Mouse (Mus musculus) hindbrain, embryonic 14.5 days (tissue): Measurements from ENCODE around the gene Celf2. TPM values are rescaled to one million over a fixed set of nuclear protein-coding genes. Genes with fewer than 3 reads are reported as not detected.

Source experiments
- ATAC-seq: fragments of 200-750 bp; cut with Nextera tagmentation; 2 replicates; pipeline ENCODE4 v1.8.0; 2017; ENCODE audit warnings: moderate number of reproducible peaks, mild to moderate bottlenecking, moderate TSS enrichment, moderate library complexity; ENCODE audit not compliant: low FRiP score
- DNase-seq: peaks from one replicate; pipeline ENCODE4 v3.0.0-alpha.2; 2015; ENCODE audit warnings: low spot score
- H3K27ac ChIP-seq: fragments of 300-500 bp; sonication (generic); 2 replicates; pipeline ENCODE4 v1.5.1; 2014; ENCODE audit warnings: mild to moderate bottlenecking, moderate library complexity
- H3K27me3 ChIP-seq: fragments of 300-500 bp; sonication (generic); 2 replicates; pipeline ENCODE4 v1.6.1; 2014; ENCODE audit warnings: mild to moderate bottlenecking, low read length, mixed read lengths; ENCODE audit not compliant: control insufficient read depth, insufficient read depth
- H3K36me3 ChIP-seq: fragments of 300-500 bp; sonication (generic); replicated peaks from 2 replicates; pipeline ENCODE4 v1.6.1; 2014; ENCODE audit not compliant: control insufficient read depth, insufficient read depth
- H3K4me1 ChIP-seq: fragments of 300-500 bp; sonication (generic); replicated peaks from 2 replicates; pipeline ENCODE4 v1.6.1; 2014; ENCODE audit warnings: antibody characterized with exemption, low read length, mixed read lengths; ENCODE audit not compliant: control insufficient read depth, insufficient read depth
- H3K4me2 ChIP-seq: fragments of 300-500 bp; sonication (generic); replicated peaks from 2 replicates; pipeline ENCODE4 v1.6.1; 2014; ENCODE audit warnings: mild to moderate bottlenecking, moderate library complexity
- H3K4me3 ChIP-seq: fragments of 300-500 bp; sonication (generic); replicated peaks from 2 replicates; pipeline ENCODE4 v1.5.1; 2014; ENCODE audit warnings: mild to moderate bottlenecking, low read length
- H3K9ac ChIP-seq: fragments of 300-500 bp; sonication (generic); 2 replicates; pipeline ENCODE4 v1.6.1; 2014
- H3K9me3 ChIP-seq: fragments of 300-500 bp; sonication (generic); 2 replicates; pipeline ENCODE4 v1.6.1; 2016; ENCODE audit warnings: low read length; ENCODE audit not compliant: control insufficient read depth
- WGBS: fragments of 180-500 bp; shearing (Covaris S2); extraction: QIAGEN DNeasy Blood & Tissue Kit; methylation state at CpG from one replicate; pipeline ENCODE4 v1.1.7; 2014; 5-methylcytosine and 5-hydroxymethylcytosine counted together
- polyA plus RNA-seq: library from polyadenylated mRNA; unstranded; fragments of >200 nt; fragmentation: Nextera tagmentation; extraction: Ambion mirVana; gene quantifications from 2 replicates; pipeline ENCODE4 v1.2.1, GENCODE M21; 2014

Celf2 gene
- polyA plus RNA-seq, 1 experiment from 2014 or later = 131 TPM

- Histone ChIP-seq H3K4me2 (peak overlapping the region; percentile 39), H3K9ac (no peak overlapping the region), H3K27me3 (no peaks in the 10 kb centered on the region), H3K4me1 (peaks cover 54% of the 10 kb centered on the region), H3K4me3 (no peak overlapping the region), H3K27ac (no peak overlapping the region), H3K9me3 (no peaks in the 10 kb centered on the region), H3K36me3 (no peaks in the 10 kb centered on the region)
- DNase-seq = no peak
- WGBS = 79% methylated on average over 1 of the region's 1 CpGs
- no peak for ATAC-seq
Measured at GRCm38 (mm10) chr2:6873711-6874110, 635.7 kb downstream of the Celf2 start.

- Histone ChIP-seq H3K27ac (peak overlapping the region; percentile 94), H3K36me3 (no peaks in the 10 kb centered on the region), H3K9ac (peak overlapping the region; percentile 98), H3K4me2 (peak overlapping the region; percentile 71), H3K4me1 (peaks cover 57% of the 10 kb centered on the region), H3K27me3 (no peaks in the 10 kb centered on the region), H3K9me3 (no peaks in the 10 kb centered on the region), H3K4me3 (peak overlapping the region; percentile 79)
- ATAC-seq (no peak), DNase-seq (no peak)
- 9% methylated on average over 10 of the region's 10 CpGs for WGBS
Measured at GRCm38 (mm10) chr2:6872894-6873255, 636.5 kb downstream of the Celf2 start.

GRCm38 (mm10) chr2:6872131-6872893 is 637.1 kb downstream of the Celf2 start:
- Histone ChIP-seq H3K27me3 (no peaks in the 10 kb centered on the region), H3K27ac (peak overlapping the region; percentile 94), H3K4me1 (peaks cover 62% of the 10 kb centered on the region), H3K4me3 (peak overlapping the region; percentile 79), H3K9me3 (no peaks in the 10 kb centered on the region), H3K4me2 (peak overlapping the region; percentile 71), H3K9ac (peak overlapping the region; percentile 98), H3K36me3 (no peaks in the 10 kb centered on the region)
- peak; percentile 87 for ATAC-seq
- under 1% methylated on average over 87 of the region's 124 CpGs for WGBS
- peak; percentile 73 for DNase-seq

- DNase-seq (no peak), ATAC-seq (peak; percentile 42)
- Histone ChIP-seq H3K27ac (peak overlapping the region; percentile 94), H3K4me1 (peaks cover 63% of the 10 kb centered on the region), H3K36me3 (no peaks in the 10 kb centered on the region), H3K9ac (peak overlapping the region; percentile 98), H3K27me3 (no peaks in the 10 kb centered on the region), H3K4me3 (peak overlapping the region; percentile 79), H3K4me2 (peak overlapping the region; percentile 71), H3K9me3 (no peaks in the 10 kb centered on the region)
- 1% methylated on average over 40 of the region's 40 CpGs for WGBS
Measured at GRCm38 (mm10) chr2:6871281-6872130, 637.9 kb downstream of the Celf2 start.

- DNase-seq (no peak), ATAC-seq (no peak)
- peaks cover 58% of the 10 kb centered on the region for H3K4me1 ChIP-seq
- H3K9me3 ChIP-seq = no peaks in the 10 kb centered on the region
- H3K27ac ChIP-seq = peak overlapping the region; percentile 49
- H3K9ac ChIP-seq = peak overlapping the region; percentile 98
- H3K4me2 ChIP-seq = peak overlapping the region; percentile 71
- no peaks in the 10 kb centered on the region for H3K27me3 ChIP-seq
- 33% methylated on average over 9 of the region's 9 CpGs for WGBS
- peak overlapping the region; percentile 79 for H3K4me3 ChIP-seq
- no peaks in the 10 kb centered on the region for H3K36me3 ChIP-seq
Measured at GRCm38 (mm10) chr2:6869956-6870710, 639.2 kb downstream of the Celf2 start.

GRCm38 (mm10) chr2:6867297-6867696 is 642.1 kb downstream of the Celf2 start:
- 15% methylated on average over 4 of the region's 4 CpGs for WGBS

GRCm38 (mm10) chr2:6865785-6866184 is 643.6 kb downstream of the Celf2 start:
- DNase-seq (no peak), ATAC-seq (no peak)
- Histone ChIP-seq H3K4me2 (no peak overlapping the region), H3K4me1 (peaks cover 47% of the 10 kb centered on the region), H3K27me3 (no peaks in the 10 kb centered on the region), H3K9ac (no peak overlapping the region), H3K27ac (no peak overlapping the region), H3K9me3 (no peaks in the 10 kb centered on the region), H3K36me3 (no peaks in the 10 kb centered on the region), H3K4me3 (no peak overlapping the region)
- WGBS = 57% methylated on average over 4 of the region's 4 CpGs

More at GRCm38 (mm10) chr2:6867297-6867696, 642.1 kb downstream of the Celf2 start:
- Histone ChIP-seq H3K27ac (0 out of 2 replicates have a peak overlapping the region, but pooled peaks have one; percentile 43), H3K4me3 (no peak overlapping the region), H3K4me1 (peaks cover 48% of the 10 kb centered on the region), H3K36me3 (no peaks in the 10 kb centered on the region), H3K9me3 (no peaks in the 10 kb centered on the region), H3K4me2 (peak overlapping the region; percentile 27), H3K27me3 (no peaks in the 10 kb centered on the region), H3K9ac (no peak overlapping the region)
- peak; percentile 29; the same call in 1 of the 2 replicates for ATAC-seq
- no peak for DNase-seq

GRCm38 (mm10) chr2:6850102-6850644 is 659.2 kb downstream of the Celf2 start:
- WGBS = 19% methylated on average over 2 of the region's 2 CpGs
- no peak overlapping the region for H3K4me3 ChIP-seq
- ATAC-seq (0 out of 2 replicates have a peak, but pooled peaks have one; percentile 69), DNase-seq (no peak)
- no peak overlapping the region for H3K4me2 ChIP-seq
- H3K4me1 ChIP-seq = 0 out of 2 replicates have a peak, but pooled peaks cover 3% of the 10 kb centered on the region
- no peak overlapping the region for H3K9ac ChIP-seq
- H3K27ac ChIP-seq = 0 out of 2 replicates have a peak overlapping the region, but pooled peaks have one; percentile 17
- no peaks in the 10 kb centered on the region for H3K27me3 ChIP-seq
- H3K9me3 ChIP-seq = no peaks in the 10 kb centered on the region
- H3K36me3 ChIP-seq = no peaks in the 10 kb centered on the region
